Mouse (Mus musculus) T-helper 2 cell (primary cell): ENCODE results near the gene Cstf2t.

Experiments
- in situ Hi-C: fragments of 300-600 bp; cut with MboI, MseI; formaldehyde crosslinking; loops from one replicate; pipeline ENCODE4 v1.15.1; 2025; ENCODE audit warnings: high pct_unique_total_duplicates

The Cstf2t gene

DNA sequence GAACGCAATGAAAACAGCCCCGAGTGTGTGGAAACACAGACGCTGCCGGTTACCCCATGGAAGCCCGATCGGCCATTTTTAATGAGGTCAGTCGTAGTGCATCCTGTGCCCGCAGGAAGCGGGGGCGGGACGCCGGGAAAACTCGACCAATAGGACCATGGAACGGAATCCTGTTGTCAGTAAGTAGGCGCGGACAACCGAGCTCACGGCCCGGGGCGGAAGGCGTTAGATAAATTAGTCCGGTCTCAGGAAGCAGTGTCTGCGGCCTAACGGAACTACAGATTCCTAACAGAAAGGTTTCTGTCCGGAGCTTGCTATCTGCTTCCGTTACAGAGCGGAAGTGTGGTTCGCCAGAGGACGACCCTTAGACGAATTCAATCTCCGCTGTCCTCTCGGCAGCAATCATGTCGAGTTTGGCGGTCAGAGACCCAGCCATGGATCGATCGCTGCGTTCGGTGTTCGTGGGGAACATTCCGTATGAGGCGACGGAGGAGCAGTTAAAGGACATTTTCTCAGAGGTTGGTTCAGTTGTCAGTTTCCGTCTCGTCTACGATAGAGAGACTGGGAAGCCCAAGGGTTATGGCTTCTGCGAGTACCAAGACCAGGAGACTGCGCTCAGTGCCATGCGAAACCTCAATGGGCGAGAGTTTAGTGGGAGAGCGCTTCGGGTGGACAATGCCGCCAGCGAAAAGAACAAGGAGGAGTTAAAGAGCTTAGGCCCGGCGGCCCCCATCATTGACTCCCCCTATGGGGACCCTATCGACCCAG is at the start of gene Cstf2t:
Gene Cstf2t, plus strand, starts transcription at position 176 of the 768 bp plus-strand sequence.
- in situ Hi-C loops, result loop anchor here (10.0 kb wide), 1 partner anchor 1048 kb away; the partner anchor contains the start of gene Uhrf2

DNA sequence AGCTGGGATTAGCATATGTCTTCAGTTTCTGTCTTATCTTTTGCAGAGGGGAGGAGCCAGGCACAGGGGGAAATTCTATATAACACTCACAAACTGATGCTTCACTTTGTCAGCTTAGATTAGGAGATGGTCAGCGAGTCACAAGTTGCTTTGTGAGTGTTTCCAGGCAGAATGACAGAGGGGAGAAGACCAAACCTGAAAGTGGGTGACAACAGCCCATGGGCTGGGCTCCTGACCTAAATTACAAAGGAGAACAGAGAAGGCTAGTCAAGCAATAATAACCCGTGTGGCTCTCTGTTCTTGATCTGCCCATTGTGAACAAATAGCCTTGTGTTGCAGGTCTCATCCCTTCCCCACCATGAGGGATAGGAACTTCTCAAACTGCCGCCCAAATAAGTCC is 43.7 kb upstream of the Cstf2t start:
- in situ Hi-C loops, result no loop called here

- in situ Hi-C loops, result no loop called here
These were observed 41.4 kb upstream of the Cstf2t start for GRCm38 (mm10) chr19:31040948-31041847.

DNA sequence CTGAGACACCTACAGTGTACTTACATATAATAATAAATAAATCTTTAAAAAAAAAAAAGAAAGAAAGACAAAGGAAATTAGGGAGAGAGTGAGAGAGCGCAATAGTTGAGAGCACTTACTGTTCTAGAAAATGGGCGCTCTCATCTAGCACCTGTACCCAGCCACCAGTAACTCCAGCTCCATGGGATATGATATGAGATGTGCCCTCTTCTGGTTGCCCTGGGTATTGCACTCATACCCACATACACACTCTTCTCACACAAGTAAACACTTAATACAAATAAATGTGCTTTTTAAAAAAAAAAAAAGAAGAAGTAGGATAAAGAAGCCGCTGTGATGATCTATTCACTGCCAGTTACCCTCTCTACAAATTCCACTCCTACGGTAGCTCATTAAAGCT is 36.0 kb upstream of the Cstf2t start:
- in situ Hi-C loops, result no loop called here

GRCm38 (mm10) chr19:31064740-31065139 is 17.9 kb upstream of the Cstf2t start:
- in situ Hi-C loops, result no loop called here

GRCm38 (mm10) chr19:31065206-31065781 is 17.3 kb upstream of the Cstf2t start:
- in situ Hi-C loops, result no loop called here

DNA sequence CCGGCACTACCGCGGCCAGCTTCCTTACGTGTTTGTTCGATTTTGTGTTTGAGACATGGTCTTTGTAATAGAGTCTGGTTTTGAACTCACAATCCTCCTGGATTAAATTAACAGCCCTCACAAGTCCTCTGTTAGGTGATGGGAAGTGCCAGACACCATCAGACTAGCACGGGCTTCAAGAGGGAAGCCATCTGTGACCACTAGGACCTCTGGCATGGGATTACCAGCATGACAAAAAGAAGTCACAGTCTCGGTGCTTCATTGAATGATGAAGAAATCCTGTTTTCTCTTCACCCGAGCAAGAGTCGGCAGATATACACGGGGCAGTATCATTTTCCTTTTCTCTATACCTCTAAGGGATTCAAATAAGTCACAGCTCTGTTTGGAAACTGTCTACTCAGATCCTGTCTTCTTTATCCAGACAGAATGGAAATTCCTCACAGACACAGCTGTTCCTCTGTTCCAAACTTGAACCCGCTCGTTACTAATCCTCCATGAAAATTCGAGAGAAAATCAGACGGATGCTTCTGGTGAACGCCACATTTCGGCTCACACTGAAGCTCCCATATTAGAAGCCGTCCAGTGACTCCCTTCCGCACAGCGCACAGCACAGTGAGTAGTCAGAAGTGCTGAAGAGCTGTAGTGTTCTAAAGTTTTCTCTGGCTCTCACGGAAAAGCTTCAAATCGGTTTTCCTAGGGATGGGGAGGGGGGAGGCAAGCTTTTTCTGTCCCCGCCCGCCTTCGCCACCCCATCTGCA is 8.5 kb upstream of the Cstf2t start:
- in situ Hi-C loops, result no loop called here

GRCm38 (mm10) chr19:31074717-31075063 is 7.9 kb upstream of the Cstf2t start:
- in situ Hi-C loops, result no loop called here

GRCm38 (mm10) chr19:31076106-31076505 is 6.5 kb upstream of the Cstf2t start:
- in situ Hi-C loops, result no loop called here

GRCm38 (mm10) chr19:31078241-31078640 is 4.4 kb upstream of the Cstf2t start:
- in situ Hi-C loops, result no loop called here

DNA sequence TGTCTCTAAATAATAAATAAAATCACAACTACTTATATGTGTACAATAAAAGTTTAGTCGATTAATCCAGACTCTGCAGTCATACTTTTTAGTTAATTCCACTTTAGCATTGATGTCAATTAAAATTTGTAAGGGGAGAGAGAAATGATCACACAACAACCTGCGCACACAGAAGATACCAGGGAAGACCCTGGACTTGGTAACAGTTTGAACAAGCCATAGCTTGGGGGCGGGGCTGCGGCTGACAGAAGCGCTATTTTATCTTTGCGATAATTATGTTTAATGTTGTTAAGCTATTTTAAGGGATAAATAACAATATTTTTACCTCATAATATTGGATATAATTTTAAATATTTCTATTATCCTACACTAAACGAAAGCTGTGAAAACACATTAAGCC is 411 bp upstream of the Cstf2t start:
- in situ Hi-C loops, result loop anchor here (10.0 kb wide), 1 partner anchor 1047 kb away; the partner anchor contains the start of gene Uhrf2

- in situ Hi-C loops, result loop anchor here (10.0 kb wide), 1 partner anchor 1049 kb away; the partner anchor contains the start of gene Uhrf2
These were observed 1.1 kb downstream of the Cstf2t start for GRCm38 (mm10) chr19:31083761-31084160.

GRCm38 (mm10) chr19:31097857-31098256 is 15.2 kb downstream of the Cstf2t start:
- in situ Hi-C loops, result no loop called here

DNA sequence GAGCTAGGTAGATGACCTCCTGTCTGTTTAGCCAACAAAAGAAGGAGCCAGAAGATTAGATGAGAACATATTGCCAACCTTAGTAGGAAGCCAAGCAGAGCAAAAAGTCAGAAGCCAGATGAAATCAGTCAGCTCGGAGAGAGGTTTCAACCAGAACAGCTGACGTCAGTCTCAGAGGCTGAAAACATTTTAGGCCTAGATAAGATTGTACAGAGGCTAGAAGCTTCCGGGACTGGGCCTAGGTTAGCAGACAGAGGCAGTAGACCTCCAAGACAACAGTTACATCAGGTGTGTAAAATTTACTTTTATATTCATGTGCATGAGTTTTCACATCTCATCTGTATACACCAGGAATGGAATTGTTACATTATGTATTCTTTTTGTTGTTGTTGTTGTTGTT is 16.7 kb downstream of the Cstf2t start:
- in situ Hi-C loops, result no loop called here

DNA sequence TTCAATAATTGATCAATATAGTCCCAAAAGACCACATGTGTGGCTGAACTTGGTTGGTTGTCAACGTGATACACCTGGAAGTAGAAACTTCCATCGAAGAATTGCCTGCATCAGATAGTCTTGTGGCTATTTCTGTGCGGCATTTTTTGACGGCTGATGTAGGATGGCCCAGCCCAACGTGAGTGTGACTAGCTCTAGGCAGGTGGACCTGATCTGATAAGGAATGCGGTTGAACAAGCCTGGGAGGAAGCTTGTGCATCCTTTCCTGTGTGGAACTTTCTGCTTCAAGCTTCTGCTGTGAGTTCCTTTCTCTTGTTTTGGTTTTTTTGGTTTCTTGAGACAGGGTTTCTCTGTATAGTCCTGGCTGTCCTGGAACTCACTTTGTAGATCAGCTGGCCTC is 22.1 kb downstream of the Cstf2t start:
- in situ Hi-C loops, result no loop called here

- in situ Hi-C loops, result no loop called here
These were observed 23.4 kb downstream of the Cstf2t start for GRCm38 (mm10) chr19:31106036-31106435.

DNA sequence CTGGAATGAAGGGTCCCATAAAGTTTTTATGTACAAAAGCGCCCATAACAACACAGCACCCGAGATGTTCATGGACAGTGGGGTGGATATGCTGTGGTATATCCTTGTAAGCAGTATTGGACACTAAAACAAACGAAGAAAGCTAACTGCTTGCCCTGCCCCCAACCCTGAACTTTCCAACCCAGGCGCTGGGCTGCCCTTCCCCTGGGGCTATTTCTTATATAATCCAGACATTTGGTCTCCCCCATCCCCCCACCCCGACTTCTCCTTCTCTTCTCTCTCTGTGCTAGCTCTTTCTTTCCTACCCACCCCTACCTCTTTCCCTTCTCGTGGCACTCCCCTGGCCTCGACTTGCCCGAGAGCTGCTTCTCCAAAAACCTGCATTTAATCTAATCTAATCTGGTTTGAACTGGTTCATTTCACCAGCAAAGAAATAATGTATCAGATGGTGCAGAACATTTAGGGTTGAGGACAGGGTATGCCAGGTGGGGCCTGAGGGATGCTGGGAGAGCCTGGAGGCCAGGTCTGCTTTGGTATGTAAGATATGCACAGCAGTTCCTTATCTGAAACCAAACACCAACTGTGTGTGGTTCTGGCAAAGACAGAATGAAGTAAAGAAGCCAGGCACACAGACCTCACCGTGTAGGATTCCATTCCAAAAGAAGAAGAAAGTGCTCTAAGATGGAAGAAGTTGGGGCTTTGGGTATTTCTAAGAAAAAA is 24.4 kb downstream of the Cstf2t start:
- in situ Hi-C loops, result no loop called here

- in situ Hi-C loops, result no loop called here
These were observed 32.1 kb downstream of the Cstf2t start for GRCm38 (mm10) chr19:31114690-31115089.

DNA sequence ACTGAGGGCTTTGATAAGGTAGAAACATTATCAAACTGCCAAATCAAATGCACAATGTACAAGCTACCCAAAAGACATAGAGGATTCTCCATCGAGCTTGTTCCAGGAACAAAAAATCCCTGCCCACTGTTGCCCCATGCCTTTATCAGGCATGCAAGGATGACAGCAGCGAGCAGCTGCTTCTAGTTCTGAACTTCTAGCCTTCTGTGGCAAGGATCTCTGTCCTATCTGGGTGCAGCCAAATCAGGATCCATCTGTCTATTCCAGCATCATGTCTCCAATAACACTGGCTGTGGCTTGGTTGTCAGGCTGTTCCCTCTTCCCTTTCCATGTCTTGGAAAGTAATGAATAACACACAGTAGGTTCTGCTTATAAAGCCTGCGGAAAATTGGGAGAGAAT is 42.0 kb downstream of the Cstf2t start:
- in situ Hi-C loops, result no loop called here

DNA sequence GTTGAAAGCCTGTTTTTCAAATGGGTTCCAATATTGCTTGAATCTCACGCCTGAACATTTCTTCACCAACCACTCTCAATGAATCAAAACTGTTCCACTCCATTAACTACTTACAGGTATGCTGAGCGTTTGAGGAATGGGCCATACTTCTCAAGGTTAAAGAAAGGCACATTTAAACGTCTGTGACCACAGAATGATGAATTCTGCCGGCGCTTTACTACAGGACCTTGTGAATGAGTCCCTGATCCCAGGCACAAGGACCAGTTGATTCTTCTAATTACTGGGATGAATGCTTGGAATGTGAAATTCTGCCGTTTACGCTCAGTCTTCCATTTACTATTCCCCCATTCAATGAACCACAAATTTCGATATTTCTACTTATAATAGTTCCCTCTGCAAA is 50.0 kb downstream of the Cstf2t start:
- in situ Hi-C loops, result no loop called here

DNA sequence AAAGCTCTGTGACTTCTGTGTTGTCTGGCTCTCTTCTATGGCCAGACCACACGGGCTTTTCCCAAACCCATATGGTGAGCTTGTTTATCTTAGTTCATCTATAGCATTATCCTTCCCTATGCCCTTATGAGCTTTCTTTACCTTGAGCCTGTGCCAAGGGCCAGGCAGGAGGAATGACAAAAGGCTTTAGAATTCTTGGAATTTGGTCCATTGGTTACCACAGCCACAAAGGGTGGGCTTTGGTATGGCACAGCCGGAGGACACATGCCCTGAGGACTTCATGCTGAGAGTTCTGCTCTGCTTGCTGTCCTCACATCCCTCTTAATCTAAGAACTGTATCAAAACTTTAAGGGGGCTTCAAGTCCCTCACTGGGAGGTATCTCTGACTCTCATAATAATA is 53.7 kb downstream of the Cstf2t start:
- in situ Hi-C loops, result no loop called here
